Mouse (Mus musculus): ENCODE results near the gene Bhlhe23.

GRCm38 (mm10) chr2:180775641-180776040, 1.1 kb downstream of the Bhlhe23 start:
- no peak for TF ChIP-seq CTCF (IDR thresholded peaks at IDR 0.05; ENCODE audit: borderline replicate concordance, extremely low read depth, insufficient read depth, insufficient read length)
- TF ChIP-seq POLR2A (IDR thresholded peaks at IDR 0.05; ENCODE audit: borderline replicate concordance, extremely low read depth, insufficient read depth, insufficient read length, poor library complexity, severe bottlenecking): no peak

Measured in brain, embryonic 14.5 days (tissue).